Comparison of ENCODE assay signal across 19 mouse cellular contexts in genomic region chr2:70651820-70652219, GRCm38 (mm10).
"Had no signal": no experiment of that assay in that cellular context is flagged by ENCODE, and none has a peak within 500 bp of the region (broad histone marks: within the 10 kb centered on the region; RNA-seq: fewer than 3 reads in every experiment).

No protein-coding gene starts in this region.

- ATAC-seq: midbrain, embryonic 15.5 days had no signal

- H3K36me3 ChIP-seq: kidney, embryonic 15.5 days; limb, embryonic 12.5 days; limb, embryonic 15.5 days; liver, embryonic 13.5 days; lung, embryonic 15.5 days; midbrain, embryonic 12.5 days; midbrain, embryonic 15.5 days; neural tube, embryonic 13.5 days had no signal

- H3K4me2 ChIP-seq: kidney, embryonic 15.5 days; limb, embryonic 12.5 days; limb, embryonic 15.5 days; liver, embryonic 13.5 days; lung, embryonic 15.5 days; midbrain, embryonic 12.5 days; midbrain, embryonic 15.5 days; neural tube, embryonic 13.5 days had no signal

- H3K27ac ChIP-seq: kidney, embryonic 15.5 days; limb, embryonic 12.5 days; limb, embryonic 15.5 days; liver, embryonic 13.5 days; lung, embryonic 15.5 days; midbrain, embryonic 12.5 days; midbrain, embryonic 15.5 days; neural tube, embryonic 13.5 days had no signal

- DNase-seq: kidney, adult 11 months; kidney, adult 8-10 months; kidney, postnatal 10 days; kidney, postnatal 36 days; left cerebral cortex, postnatal 4 days; liver, embryonic 13.5 days; lung, adult 18-20 months; lung, postnatal 10 days; lung, postnatal 4 days; thymus, adult 18-20 months; thymus, postnatal 36 days had no signal

- H3K4me1 ChIP-seq: kidney, embryonic 15.5 days; limb, embryonic 12.5 days; limb, embryonic 15.5 days; lung, embryonic 15.5 days; midbrain, embryonic 12.5 days; neural tube, embryonic 13.5 days had no signal

- H3K4me3 ChIP-seq: kidney, embryonic 15.5 days; limb, embryonic 12.5 days; limb, embryonic 15.5 days; liver, embryonic 13.5 days; lung, embryonic 15.5 days; midbrain, embryonic 12.5 days; midbrain, embryonic 15.5 days; myocyte; neural tube, embryonic 13.5 days had no signal

- H3K27me3 ChIP-seq: kidney, embryonic 15.5 days; limb, embryonic 12.5 days; limb, embryonic 15.5 days; lung, embryonic 15.5 days; midbrain, embryonic 12.5 days; midbrain, embryonic 15.5 days; neural tube, embryonic 13.5 days had no signal

- H3K9ac ChIP-seq: kidney, embryonic 15.5 days; limb, embryonic 12.5 days; limb, embryonic 15.5 days; liver, embryonic 13.5 days; lung, embryonic 15.5 days; midbrain, embryonic 12.5 days; midbrain, embryonic 15.5 days; neural tube, embryonic 13.5 days had no signal

- H3K9me3 ChIP-seq: kidney, embryonic 15.5 days; limb, embryonic 12.5 days; limb, embryonic 15.5 days; liver, embryonic 13.5 days; lung, embryonic 15.5 days; midbrain, embryonic 12.5 days; midbrain, embryonic 15.5 days; neural tube, embryonic 13.5 days had no signal
